Mouse (Mus musculus): ENCODE measurements around the gene Wdr64. TPM values are rescaled to one million over a fixed set of nuclear protein-coding genes. Genes with fewer than 3 reads are reported as not detected.

The Wdr64 gene
- total RNA-seq, 1 experiment from 2014 or later = not detected

- no peak for ATAC-seq (ENCODE audit: extremely low read depth, insufficient number of reproducible peaks, low FRiP score, poor library complexity, severe bottlenecking)
These were observed 9.6 kb downstream of the Wdr64 start for GRCm38 (mm10) chr1:175708013-175708412.

GRCm38 (mm10) chr1:175712338-175712909 is 14.0 kb downstream of the Wdr64 start:
- ATAC-seq (ENCODE audit: extremely low read depth, insufficient number of reproducible peaks, low FRiP score, poor library complexity, severe bottlenecking) = no peak

- ATAC-seq (ENCODE audit: extremely low read depth, insufficient number of reproducible peaks, low FRiP score, poor library complexity, severe bottlenecking) = no peak
These were observed 18.4 kb downstream of the Wdr64 start for GRCm38 (mm10) chr1:175716832-175717231.

GRCm38 (mm10) chr1:175725771-175726170 is 27.4 kb downstream of the Wdr64 start:
- ATAC-seq (ENCODE audit: extremely low read depth, insufficient number of reproducible peaks, low FRiP score, poor library complexity, severe bottlenecking) = no peak

- ATAC-seq (ENCODE audit: extremely low read depth, insufficient number of reproducible peaks, low FRiP score, poor library complexity, severe bottlenecking) = no peak
These were observed 56.4 kb downstream of the Wdr64 start for GRCm38 (mm10) chr1:175754576-175755364.

GRCm38 (mm10) chr1:175794668-175795067 is 96.3 kb downstream of the Wdr64 start:
- ATAC-seq (ENCODE audit: extremely low read depth, insufficient number of reproducible peaks, low FRiP score, poor library complexity, severe bottlenecking) = no peak

GRCm38 (mm10) chr1:175808356-175808755 is 110.0 kb downstream of the Wdr64 start:
- ATAC-seq (ENCODE audit: extremely low read depth, insufficient number of reproducible peaks, low FRiP score, poor library complexity, severe bottlenecking) = no peak

- ATAC-seq (ENCODE audit: extremely low read depth, insufficient number of reproducible peaks, low FRiP score, poor library complexity, severe bottlenecking) = no peak
These were observed 113.2 kb downstream of the Wdr64 start for GRCm38 (mm10) chr1:175811625-175812024.

GRCm38 (mm10) chr1:175823815-175824438 is 125.5 kb downstream of the Wdr64 start:
- ATAC-seq (ENCODE audit: extremely low read depth, insufficient number of reproducible peaks, low FRiP score, poor library complexity, severe bottlenecking) = no peak

- no peak for ATAC-seq (ENCODE audit: extremely low read depth, insufficient number of reproducible peaks, low FRiP score, poor library complexity, severe bottlenecking)
These were observed 130.1 kb downstream of the Wdr64 start for GRCm38 (mm10) chr1:175828539-175828938.

- ATAC-seq (ENCODE audit: extremely low read depth, insufficient number of reproducible peaks, low FRiP score, poor library complexity, severe bottlenecking) = no peak
These were observed 130.8 kb downstream of the Wdr64 start for GRCm38 (mm10) chr1:175829220-175829619.

GRCm38 (mm10) chr1:175855515-175855914 is 157.1 kb downstream of the Wdr64 start:
- 0 out of 2 replicates have a peak, but pooled peaks have one; percentile 9 for ATAC-seq (ENCODE audit: extremely low read depth, insufficient number of reproducible peaks, low FRiP score, poor library complexity, severe bottlenecking)

Other genes with a start within 250 kb of the Wdr64 start
- not detected in 2 replicates for gene Rgs7, start 206.1 kb upstream of the Wdr64 start, total RNA-seq (2017)
- gene Kmo, start 78.2 kb upstream of the Wdr64 start, total RNA-seq (2017) = 108 and 110 TPM in 2 replicates
- gene Fh1, start 73.0 kb upstream of the Wdr64 start, total RNA-seq (2017) = 54.9 and 73.8 TPM in 2 replicates
- gene Opn3, start 5.8 kb upstream of the Wdr64 start, total RNA-seq (2017) = 0.86 and 1.6 TPM in 2 replicates
- 12.6 and 13.9 TPM in 2 replicates for gene Chml, start 5.7 kb upstream of the Wdr64 start, total RNA-seq (2017)
- gene Exo1, start 182.0 kb downstream of the Wdr64 start, total RNA-seq (2017) = 1.4 and 2.1 TPM in 2 replicates
- not detected in 2 replicates for gene Gm38100, start 221.7 kb downstream of the Wdr64 start, total RNA-seq (2017)